Mouse (Mus musculus): ENCODE measurements around the gene Mrps5. TPM values are rescaled to one million over a fixed set of nuclear protein-coding genes. Genes with fewer than 3 reads are reported as not detected.

Gene Mrps5
- total RNA-seq, 2 experiments from 2014 or later: 69.9 to 91.1 TPM

DNA sequence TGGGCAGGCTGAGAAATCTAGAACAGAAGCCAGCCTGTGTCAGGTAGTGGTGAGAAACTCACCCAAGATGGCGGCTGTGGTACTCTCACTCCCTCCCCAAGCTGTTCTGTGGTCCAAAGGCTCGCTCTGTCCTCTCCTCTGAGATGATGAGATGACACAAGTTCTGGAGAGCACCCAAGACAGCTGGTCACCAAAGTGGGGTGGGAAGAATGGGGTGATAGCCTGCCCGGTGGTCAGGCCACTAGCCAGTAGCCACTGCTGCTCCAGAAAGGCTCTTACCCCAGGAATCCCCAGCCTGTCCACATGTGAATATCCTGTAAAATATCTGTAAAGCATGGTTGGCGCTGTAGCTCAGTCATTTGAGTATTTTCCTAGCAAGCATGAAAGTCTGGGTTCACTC, 25.3 kb downstream of the Mrps5 start:
- DNase-seq (ENCODE audit: low spot score in 2 of 2): no peak

- no peak for DNase-seq (ENCODE audit: low spot score in 2 of 2)
Observed at GRCm38 (mm10) chr2:127619311-127619710, 32.3 kb downstream of the Mrps5 start.

DNA sequence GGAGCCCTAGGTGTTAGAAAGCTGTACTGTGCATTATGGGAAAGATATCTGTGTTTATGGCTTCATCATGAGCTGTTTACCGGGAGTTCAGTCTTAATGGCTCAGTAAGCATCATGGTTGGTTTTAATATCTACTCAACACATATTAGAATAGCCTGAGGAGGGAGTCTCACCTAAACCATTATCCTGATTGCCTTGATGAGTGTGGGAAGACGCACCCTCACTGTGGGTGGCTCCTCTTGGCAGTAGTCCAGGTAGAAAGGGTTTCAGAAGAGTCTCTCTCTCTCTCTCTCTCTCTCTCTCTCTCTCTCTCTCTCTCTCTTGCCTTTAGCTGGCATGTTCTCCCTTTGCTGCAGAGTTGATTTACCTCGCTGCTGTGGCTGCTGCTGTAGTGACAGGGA, 35.0 kb downstream of the Mrps5 start:
- DNase-seq (ENCODE audit: low spot score in 2 of 2): no peak

DNA sequence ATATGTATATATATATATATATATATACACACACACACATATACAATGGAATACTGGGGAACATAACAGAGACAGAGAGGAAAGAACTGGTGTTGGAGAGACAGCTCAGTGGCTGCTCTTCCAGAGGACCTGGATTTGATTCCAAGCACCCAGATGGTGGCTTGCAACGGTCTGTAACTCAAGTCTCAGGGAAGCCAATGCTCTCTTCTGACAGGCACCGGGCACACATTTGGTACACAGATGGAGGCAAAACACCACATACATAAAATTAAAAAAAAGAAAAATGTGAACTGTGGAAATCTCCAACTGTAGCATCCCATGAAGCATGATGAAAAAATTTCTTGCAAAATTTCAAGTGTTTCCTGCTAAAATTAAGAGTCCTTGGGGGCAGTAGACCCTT, 37.8 kb downstream of the Mrps5 start:
- DNase-seq (ENCODE audit: low spot score in 2 of 2): no peak

- DNase-seq (ENCODE audit: low spot score in 2 of 2): no peak
Observed at GRCm38 (mm10) chr2:127625659-127626058, 38.6 kb downstream of the Mrps5 start.

- no peak for DNase-seq (ENCODE audit: low spot score in 2 of 2)
Observed at GRCm38 (mm10) chr2:127627354-127627753, 40.3 kb downstream of the Mrps5 start.

GRCm38 (mm10) chr2:127627990-127628570, 41.1 kb downstream of the Mrps5 start:
- DNase-seq (ENCODE audit: low spot score in 2 of 2): peak; percentile 68 to 72

DNA sequence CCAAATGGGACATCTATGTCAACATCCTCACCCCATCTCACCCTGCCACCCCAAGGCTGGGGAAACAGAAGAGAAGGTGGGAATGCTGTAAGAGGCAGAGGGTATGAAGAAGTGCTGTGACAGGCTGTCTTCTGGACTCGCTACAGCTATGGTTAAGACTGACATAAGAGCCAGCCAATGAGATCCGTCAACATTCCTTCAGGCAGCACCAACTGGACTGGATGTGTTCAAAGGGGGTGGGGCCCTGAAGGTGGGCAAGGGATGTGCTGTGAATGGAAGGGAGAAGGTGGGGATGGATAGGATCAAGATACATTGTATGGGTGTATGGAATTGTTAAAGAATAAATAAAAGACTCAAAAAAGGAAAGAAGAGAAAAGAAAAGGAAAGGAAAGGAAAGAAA, 45.6 kb downstream of the Mrps5 start:
- DNase-seq (ENCODE audit: low spot score in 2 of 2): no peak

GRCm38 (mm10) chr2:127635581-127635980, 48.6 kb downstream of the Mrps5 start:
- no peak for DNase-seq (ENCODE audit: low spot score in 2 of 2)

- no peak for DNase-seq (ENCODE audit: low spot score in 2 of 2)
Observed at GRCm38 (mm10) chr2:127638973-127639372, 52.0 kb downstream of the Mrps5 start.

GRCm38 (mm10) chr2:127643728-127644704, 57.0 kb downstream of the Mrps5 start:
- DNase-seq (ENCODE audit: low spot score in 2 of 2): no peak

- DNase-seq (ENCODE audit: low spot score in 2 of 2): no peak
Observed at GRCm38 (mm10) chr2:127646875-127647274, 59.9 kb downstream of the Mrps5 start.

- no peak for DNase-seq (ENCODE audit: low spot score in 2 of 2)
Observed at GRCm38 (mm10) chr2:127648145-127648544, 61.1 kb downstream of the Mrps5 start.

GRCm38 (mm10) chr2:127649921-127650320, 62.9 kb downstream of the Mrps5 start:
- no peak for DNase-seq (ENCODE audit: low spot score in 2 of 2)

- no peak for DNase-seq (ENCODE audit: low spot score in 2 of 2)
Observed at GRCm38 (mm10) chr2:127651601-127652000, 64.6 kb downstream of the Mrps5 start.

DNA sequence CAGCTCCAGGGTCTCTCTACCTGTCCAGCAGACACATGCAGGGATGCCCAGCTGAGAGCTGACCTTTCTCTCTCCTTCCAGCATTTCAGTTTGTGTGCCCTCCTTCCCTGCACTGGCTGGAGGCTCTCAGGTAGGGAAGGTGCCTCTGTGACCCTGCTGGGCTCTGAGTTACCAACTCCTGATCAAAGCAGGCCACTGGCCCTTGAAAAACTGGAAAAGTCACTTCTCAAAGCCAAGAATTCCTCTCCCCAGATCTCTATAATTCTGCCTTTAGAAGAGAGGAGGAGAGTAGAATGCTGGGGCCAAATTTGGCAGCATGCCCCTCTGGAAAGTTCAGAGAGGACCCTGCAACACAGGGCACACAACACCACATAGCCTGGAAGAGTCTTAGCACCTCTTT, 65.3 kb downstream of the Mrps5 start:
- no peak for DNase-seq (ENCODE audit: low spot score in 2 of 2)

- no peak for DNase-seq (ENCODE audit: low spot score in 2 of 2)
Observed at GRCm38 (mm10) chr2:127652805-127653204, 65.8 kb downstream of the Mrps5 start.

DNA sequence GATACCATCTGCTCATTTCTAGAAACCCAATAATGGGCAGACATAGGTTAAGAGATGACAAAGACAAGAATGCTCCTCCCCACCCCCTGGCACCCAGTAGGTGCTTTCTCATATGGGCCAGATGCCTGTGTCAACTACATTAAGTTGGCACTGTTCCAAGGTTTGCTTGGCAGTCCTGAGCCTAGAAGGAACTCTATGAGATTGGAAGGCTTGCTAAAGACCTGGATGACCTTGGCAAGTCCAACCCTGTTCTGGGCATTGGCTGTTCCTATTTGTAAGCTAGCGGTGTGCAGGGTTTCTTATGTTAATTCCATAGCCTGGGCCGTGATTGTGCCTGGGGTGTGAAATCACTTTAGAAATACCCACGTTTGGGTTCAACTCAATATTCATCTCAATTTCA, 67.8 kb downstream of the Mrps5 start:
- DNase-seq (ENCODE audit: low spot score in 2 of 2): no peak

DNA sequence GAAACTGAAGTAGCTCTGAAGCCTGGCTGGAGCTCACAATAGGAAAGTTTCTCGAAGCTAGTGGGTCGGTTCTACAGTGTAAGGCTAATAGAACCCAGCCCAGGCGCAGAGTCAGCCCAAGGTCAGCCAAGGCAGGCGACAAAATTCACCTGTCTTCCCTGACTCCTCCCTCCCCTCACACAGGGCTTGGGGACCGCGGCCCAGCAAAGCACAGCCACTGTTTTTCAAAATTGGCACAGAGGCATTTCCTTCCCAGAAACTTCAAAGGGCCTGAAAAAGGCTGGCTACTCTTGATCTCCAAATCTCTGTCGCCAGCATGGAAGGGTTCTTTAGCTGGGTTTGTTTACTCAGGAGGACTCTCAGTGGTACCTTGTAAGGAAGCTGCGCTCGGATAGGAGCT, 68.4 kb downstream of the Mrps5 start:
- no peak for DNase-seq (ENCODE audit: low spot score in 2 of 2)

DNA sequence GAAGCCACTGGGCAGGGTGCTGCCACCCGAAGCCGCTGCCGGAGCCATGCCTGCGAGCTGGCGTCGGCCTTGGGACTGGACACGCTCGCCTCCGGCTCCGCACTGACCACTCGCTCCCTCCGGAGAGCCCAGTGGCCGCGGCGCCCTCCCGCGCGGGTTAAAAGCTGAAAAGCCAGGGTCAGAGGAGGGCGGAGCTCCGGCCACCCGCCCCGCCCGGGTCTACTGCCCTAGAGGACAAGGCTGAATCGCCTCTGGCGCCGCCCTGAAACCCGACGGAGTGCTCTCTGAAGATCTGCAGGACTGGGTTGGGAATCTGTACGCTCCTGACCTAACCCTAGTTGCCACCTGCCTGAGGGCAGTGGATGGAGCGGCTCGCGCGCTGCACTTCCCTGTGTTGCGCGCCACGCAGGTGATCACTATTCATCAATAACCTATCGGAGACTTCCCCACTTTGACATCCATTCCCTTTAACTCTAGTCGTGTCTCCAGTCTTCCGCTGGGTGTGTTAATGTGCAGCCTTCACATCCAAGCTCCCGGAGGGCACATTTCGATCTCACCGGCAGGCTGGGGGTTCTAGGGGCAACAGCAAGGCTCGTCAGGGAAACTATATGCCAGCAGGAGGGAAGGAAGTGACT, 69.2 kb downstream of the Mrps5 start, which contains the start of gene Mal:
Mal (minus strand) TSS at position 610 of the 635 bp plus-strand sequence.
- peak in 1 of 2 experiments; percentile 23 for DNase-seq (ENCODE audit: low spot score in 2 of 2)

All from layer of hippocampus, postnatal 10 days (tissue).